Mouse (Mus musculus): Measurements from ENCODE around the gene Zfp654. TPM values are rescaled to one million over a fixed set of nuclear protein-coding genes. Genes with fewer than 3 reads are reported as not detected.
A peak's percentile ranks its signal among the peaks of the same experiment; 100 is the strongest.

Zfp654 gene
- polyA plus RNA-seq (2016; fragmentation: Nextera tagmentation; extraction: Ambion mirVana) = 9.1 and 10.7 TPM in 2 replicates

GRCm38 (mm10) chr16:64851563-64852362 lies at the start of gene Zfp654, which contains the start of gene Cggbp1:
Gene Zfp654, minus strand, starts transcription at chr16:64851652.
Gene Cggbp1, plus strand, starts transcription at chr16:64851996.
- Histone ChIP-seq H3K9ac (replicated peaks) (peak within 1 kb of the TSS; percentile 94), H3K27me3 (no peaks in the 10 kb centered on the region), H3K4me2 (peak within 1 kb of the TSS; percentile 96), H3K4me1 (replicated peaks) (peaks cover 15% of the 10 kb centered on the region), H3K4me3 (replicated peaks) (peak within 1 kb of the TSS; percentile 93), H3K27ac (peak within 1 kb of the TSS; percentile 98), H3K9me3 (no peaks in the 10 kb centered on the region), H3K36me3 (peaks cover 21% of the 10 kb centered on the region)
- WGBS = under 1% methylated on average over 77 of the region's 85 CpGs
- peak; percentile 100 for ATAC-seq (ENCODE audit: insufficient number of reproducible peaks, insufficient read depth, low FRiP score, low TSS enrichment, low read depth)

- Histone ChIP-seq H3K27ac (no peak overlapping the region), H3K27me3 (no peaks in the 10 kb centered on the region), H3K36me3 (no peaks in the 10 kb centered on the region), H3K9me3 (no peaks in the 10 kb centered on the region), H3K4me3 (replicated peaks) (no peak overlapping the region), H3K4me1 (replicated peaks) (no peaks in the 10 kb centered on the region), H3K9ac (replicated peaks) (no peak overlapping the region), H3K4me2 (no peak overlapping the region)
- 69% methylated on average over 2 of the region's 2 CpGs for WGBS
- no peak for ATAC-seq (ENCODE audit: insufficient number of reproducible peaks, insufficient read depth, low FRiP score, low TSS enrichment, low read depth)
Measured at GRCm38 (mm10) chr16:64899084-64899483, 47.6 kb upstream of the Zfp654 start.

GRCm38 (mm10) chr16:64889496-64889895 lies 38.0 kb upstream of the Zfp654 start:
- WGBS = 91% methylated on average over 3 of the region's 3 CpGs
- Histone ChIP-seq H3K9ac (replicated peaks) (no peak overlapping the region), H3K4me1 (replicated peaks) (no peaks in the 10 kb centered on the region; the same call in 1 of the 2 replicates), H3K36me3 (no peaks in the 10 kb centered on the region), H3K9me3 (0 out of 2 replicates have a peak, but pooled peaks cover 4% of the 10 kb centered on the region), H3K4me3 (replicated peaks) (no peak overlapping the region), H3K27ac (no peak overlapping the region), H3K4me2 (no peak overlapping the region), H3K27me3 (no peaks in the 10 kb centered on the region)
- ATAC-seq (ENCODE audit: insufficient number of reproducible peaks, insufficient read depth, low FRiP score, low TSS enrichment, low read depth) = no peak

GRCm38 (mm10) chr16:64885547-64885946 lies 34.1 kb upstream of the Zfp654 start:
- H3K4me3 ChIP-seq (replicated peaks) = no peak overlapping the region
- ATAC-seq (ENCODE audit: insufficient number of reproducible peaks, insufficient read depth, low FRiP score, low TSS enrichment, low read depth) = no peak
- no peaks in the 10 kb centered on the region; the same call in 1 of the 2 replicates for H3K4me1 ChIP-seq (replicated peaks)
- H3K27me3 ChIP-seq = no peaks in the 10 kb centered on the region
- no peak overlapping the region for H3K9ac ChIP-seq (replicated peaks)
- H3K9me3 ChIP-seq = 0 out of 2 replicates have a peak, but pooled peaks cover 4% of the 10 kb centered on the region
- no peak overlapping the region for H3K27ac ChIP-seq
- H3K36me3 ChIP-seq = no peaks in the 10 kb centered on the region
- 49% methylated on average over 4 of the region's 4 CpGs for WGBS
- H3K4me2 ChIP-seq = no peak overlapping the region

GRCm38 (mm10) chr16:64885142-64885541 lies 33.7 kb upstream of the Zfp654 start:
- Histone ChIP-seq H3K4me3 (replicated peaks) (no peak overlapping the region), H3K4me2 (no peak overlapping the region), H3K27ac (no peak overlapping the region), H3K36me3 (no peaks in the 10 kb centered on the region), H3K9ac (replicated peaks) (no peak overlapping the region), H3K4me1 (replicated peaks) (no peaks in the 10 kb centered on the region; the same call in 1 of the 2 replicates), H3K9me3 (0 out of 2 replicates have a peak, but pooled peaks cover 4% of the 10 kb centered on the region), H3K27me3 (no peaks in the 10 kb centered on the region)
- WGBS = 15% methylated on average over 3 of the region's 3 CpGs
- ATAC-seq (ENCODE audit: insufficient number of reproducible peaks, insufficient read depth, low FRiP score, low TSS enrichment, low read depth) = no peak

GRCm38 (mm10) chr16:64884420-64884838 lies 33.0 kb upstream of the Zfp654 start:
- Histone ChIP-seq H3K27me3 (no peaks in the 10 kb centered on the region), H3K4me1 (replicated peaks) (no peaks in the 10 kb centered on the region; the same call in 1 of the 2 replicates), H3K4me2 (no peak overlapping the region), H3K9ac (replicated peaks) (no peak overlapping the region), H3K36me3 (no peaks in the 10 kb centered on the region), H3K4me3 (replicated peaks) (no peak overlapping the region), H3K27ac (no peak overlapping the region), H3K9me3 (0 out of 2 replicates have a peak, but pooled peaks cover 4% of the 10 kb centered on the region)
- 6% methylated on average over 3 of the region's 3 CpGs for WGBS
- peak; percentile 56; the same call in 1 of the 2 replicates for ATAC-seq (ENCODE audit: insufficient number of reproducible peaks, insufficient read depth, low FRiP score, low TSS enrichment, low read depth)

GRCm38 (mm10) chr16:64883896-64884295 lies 32.4 kb upstream of the Zfp654 start:
- 0 out of 2 replicates have a peak, but pooled peaks cover 4% of the 10 kb centered on the region for H3K9me3 ChIP-seq
- ATAC-seq (ENCODE audit: insufficient number of reproducible peaks, insufficient read depth, low FRiP score, low TSS enrichment, low read depth) = no peak
- H3K27ac ChIP-seq = no peak overlapping the region
- no peaks in the 10 kb centered on the region; the same call in 1 of the 2 replicates for H3K4me1 ChIP-seq (replicated peaks)
- H3K9ac ChIP-seq (replicated peaks) = no peak overlapping the region
- 65% methylated on average over 5 of the region's 5 CpGs for WGBS
- no peak overlapping the region for H3K4me2 ChIP-seq
- no peaks in the 10 kb centered on the region for H3K36me3 ChIP-seq
- H3K4me3 ChIP-seq (replicated peaks) = no peak overlapping the region
- no peaks in the 10 kb centered on the region for H3K27me3 ChIP-seq

- Histone ChIP-seq H3K9ac (replicated peaks) (no peak overlapping the region), H3K4me2 (no peak overlapping the region), H3K4me1 (replicated peaks) (no peaks in the 10 kb centered on the region; the same call in none of the 2 replicates), H3K27ac (no peak overlapping the region), H3K9me3 (no peaks in the 10 kb centered on the region), H3K36me3 (no peaks in the 10 kb centered on the region), H3K4me3 (replicated peaks) (no peak overlapping the region), H3K27me3 (no peaks in the 10 kb centered on the region)
- ATAC-seq (ENCODE audit: insufficient number of reproducible peaks, insufficient read depth, low FRiP score, low TSS enrichment, low read depth) = no peak
- 81% methylated on average over 2 of the region's 2 CpGs for WGBS
Measured at GRCm38 (mm10) chr16:64881442-64881841, 30.0 kb upstream of the Zfp654 start.

GRCm38 (mm10) chr16:64880986-64881385 lies 29.5 kb upstream of the Zfp654 start:
- 88% methylated on average over 3 of the region's 3 CpGs for WGBS
- ATAC-seq (ENCODE audit: insufficient number of reproducible peaks, insufficient read depth, low FRiP score, low TSS enrichment, low read depth) = no peak
- Histone ChIP-seq H3K4me3 (replicated peaks) (no peak overlapping the region), H3K4me1 (replicated peaks) (no peaks in the 10 kb centered on the region; the same call in none of the 2 replicates), H3K9ac (replicated peaks) (no peak overlapping the region), H3K27ac (no peak overlapping the region), H3K36me3 (no peaks in the 10 kb centered on the region), H3K4me2 (no peak overlapping the region), H3K27me3 (no peaks in the 10 kb centered on the region), H3K9me3 (no peaks in the 10 kb centered on the region)

- Histone ChIP-seq H3K27ac (no peak overlapping the region), H3K4me2 (no peak overlapping the region), H3K4me1 (replicated peaks) (no peaks in the 10 kb centered on the region; the same call in none of the 2 replicates), H3K36me3 (no peaks in the 10 kb centered on the region), H3K4me3 (replicated peaks) (no peak overlapping the region), H3K27me3 (no peaks in the 10 kb centered on the region), H3K9ac (replicated peaks) (no peak overlapping the region), H3K9me3 (no peaks in the 10 kb centered on the region)
- WGBS = 82% methylated on average over 5 of the region's 5 CpGs
- ATAC-seq (ENCODE audit: insufficient number of reproducible peaks, insufficient read depth, low FRiP score, low TSS enrichment, low read depth) = no peak
Measured at GRCm38 (mm10) chr16:64879735-64880134, 28.3 kb upstream of the Zfp654 start.

GRCm38 (mm10) chr16:64878611-64879132 lies 27.2 kb upstream of the Zfp654 start:
- no peak overlapping the region for H3K27ac ChIP-seq
- H3K9ac ChIP-seq (replicated peaks) = no peak overlapping the region
- 74% methylated on average over 3 of the region's 3 CpGs for WGBS
- H3K9me3 ChIP-seq = no peaks in the 10 kb centered on the region
- no peak for ATAC-seq (ENCODE audit: insufficient number of reproducible peaks, insufficient read depth, low FRiP score, low TSS enrichment, low read depth)
- no peaks in the 10 kb centered on the region for H3K36me3 ChIP-seq
- H3K27me3 ChIP-seq = no peaks in the 10 kb centered on the region
- no peaks in the 10 kb centered on the region; the same call in 1 of the 2 replicates for H3K4me1 ChIP-seq (replicated peaks)
- no peak overlapping the region for H3K4me2 ChIP-seq
- H3K4me3 ChIP-seq (replicated peaks) = no peak overlapping the region
